Mouse (Mus musculus) liver, postnatal 0 days (tissue): ENCODE data around the gene Klhl5.

Source experiments
- CTCF ChIP-seq: sonication (generic); IDR thresholded peaks from 2 replicates; pipeline ENCODE4 v1.5.1; 2016; ENCODE audit warnings: antibody characterized with exemption, low read depth
- EP300 ChIP-seq: IDR thresholded peaks from 2 replicates; pipeline ENCODE4 v1.6.1; 2016; ENCODE audit warnings: antibody characterized with exemption, low read depth, mild to moderate bottlenecking

DNA sequence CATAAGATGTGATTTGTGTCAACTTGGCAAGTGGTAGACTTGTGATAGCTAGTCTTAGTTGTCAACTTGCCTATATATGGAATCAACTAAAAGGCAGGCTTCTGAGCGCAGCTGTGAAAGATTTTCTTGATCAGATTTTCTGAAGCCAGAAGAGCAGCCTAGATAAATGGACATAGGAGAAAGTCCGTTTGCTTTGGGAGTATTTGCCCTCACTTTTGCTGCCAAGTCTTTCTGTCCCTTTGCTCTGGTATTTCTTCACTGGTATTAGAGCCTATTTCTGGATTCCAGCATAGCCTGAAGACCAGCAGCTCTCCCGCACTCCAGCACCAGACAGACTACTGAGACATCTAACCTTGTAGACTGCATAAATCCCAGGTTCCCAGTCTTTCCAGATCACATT lies 15.3 kb downstream of the Klhl5 start:
- no peak for TF ChIP-seq CTCF
- no peak for TF ChIP-seq EP300
